Mouse (Mus musculus) liver, embryonic 18 days (tissue): ENCODE measurements around the gene Olfr309. TPM values are rescaled to one million over a fixed set of nuclear protein-coding genes. Genes with fewer than 3 reads are reported as not detected.

Experiments
- polyA plus RNA-seq: library from polyadenylated mRNA; depleted of rRNA; stranded (reverse); fragments of >200 nt; gene quantifications from 2 replicates; pipeline ENCODE4 v1.2.3, GENCODE M21; 2012; rRNA removed

The Olfr309 gene
- polyA plus RNA-seq, result not detected in 2 replicates

GRCm38 (mm10) chr7:86313608-86314007 lies at the start of gene Olfr309:
TSS of gene Olfr309 (minus strand) at chr7:86313708.

DNA sequence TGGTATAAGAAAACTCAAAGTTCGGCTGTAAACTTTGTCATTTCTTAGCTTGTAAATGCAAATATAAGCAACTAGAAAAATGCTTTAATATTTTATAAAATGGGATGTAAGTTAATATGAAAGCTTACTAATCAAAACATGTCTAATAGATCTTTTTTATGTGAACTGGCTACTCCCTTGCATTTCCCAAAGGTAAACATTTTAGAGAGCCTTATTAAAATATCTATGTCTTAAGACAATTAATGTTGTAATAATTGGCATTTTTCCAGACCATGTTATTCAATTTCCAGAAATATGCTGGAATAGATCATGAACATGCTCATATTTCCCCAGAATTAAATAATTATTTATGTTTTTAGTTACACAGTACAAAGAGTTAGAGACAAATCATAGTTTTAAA lies 24.0 kb upstream of the Olfr309 start, which contains the start of gene Olfr307:
Gene Olfr307 (minus strand): TSS at position 101 of the 400 bp plus-strand sequence.

DNA sequence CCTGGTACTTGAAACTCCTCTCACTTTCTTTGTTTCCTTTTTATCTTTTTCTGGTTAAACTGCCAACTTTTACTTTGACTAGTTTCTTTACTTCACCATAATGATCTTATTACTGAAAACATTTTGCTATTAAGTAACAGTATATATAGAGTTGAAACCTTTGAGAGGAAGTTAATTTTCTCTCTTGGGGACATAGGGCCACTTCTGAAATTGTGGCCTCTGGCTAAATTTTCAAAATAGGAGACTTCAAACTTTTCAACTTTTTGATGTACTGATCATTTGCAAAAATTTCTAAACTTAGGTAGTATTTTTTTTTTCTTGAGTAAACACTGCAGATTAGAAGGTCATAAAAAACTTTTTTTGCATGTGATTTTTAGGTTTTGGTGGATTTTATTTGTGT lies 12.0 kb upstream of the Olfr309 start, which contains the start of gene Olfr308:
Gene Olfr308 (minus strand): TSS at position 101 of the 400 bp plus-strand sequence.

GRCm38 (mm10) chr7:86277072-86277471 lies 36.4 kb downstream of the Olfr309 start, which contains the start of gene Olfr310:
TSS of gene Olfr310 (minus strand) at chr7:86277172.

Other genes with a start within 250 kb of the Olfr309 start
- not detected in 2 replicates for gene Vmn2r75, start 141.9 kb downstream of the Olfr309 start, polyA plus RNA-seq
- gene Vmn2r76, start 67.4 kb downstream of the Olfr309 start, polyA plus RNA-seq, result not detected in 2 replicates
- gene Olfr310, start 36.5 kb downstream of the Olfr309 start, polyA plus RNA-seq, result not detected in 2 replicates
- gene Olfr308, start 11.9 kb upstream of the Olfr309 start, polyA plus RNA-seq, result not detected in 2 replicates
- not detected in 2 replicates for gene Olfr307, start 23.9 kb upstream of the Olfr309 start, polyA plus RNA-seq
- gene Olfr305, start 53.2 kb upstream of the Olfr309 start, polyA plus RNA-seq, result not detected in 2 replicates
- gene Olfr304, start 73.0 kb upstream of the Olfr309 start, polyA plus RNA-seq, result not detected in 2 replicates
- gene Olfr303, start 84.1 kb upstream of the Olfr309 start, polyA plus RNA-seq, result not detected in 2 replicates
- gene Olfr301, start 90.1 kb upstream of the Olfr309 start, polyA plus RNA-seq, result not detected in 2 replicates
- gene Olfr299, start 146.2 kb upstream of the Olfr309 start, polyA plus RNA-seq, result not detected in 2 replicates
- gene Olfr298, start 178.8 kb upstream of the Olfr309 start, polyA plus RNA-seq, result not detected in 2 replicates
- gene Olfr297, start 206.3 kb upstream of the Olfr309 start, polyA plus RNA-seq, result not detected in 2 replicates